24 mouse cellular contexts compared by ENCODE assay signal in the genomic region with DNA sequence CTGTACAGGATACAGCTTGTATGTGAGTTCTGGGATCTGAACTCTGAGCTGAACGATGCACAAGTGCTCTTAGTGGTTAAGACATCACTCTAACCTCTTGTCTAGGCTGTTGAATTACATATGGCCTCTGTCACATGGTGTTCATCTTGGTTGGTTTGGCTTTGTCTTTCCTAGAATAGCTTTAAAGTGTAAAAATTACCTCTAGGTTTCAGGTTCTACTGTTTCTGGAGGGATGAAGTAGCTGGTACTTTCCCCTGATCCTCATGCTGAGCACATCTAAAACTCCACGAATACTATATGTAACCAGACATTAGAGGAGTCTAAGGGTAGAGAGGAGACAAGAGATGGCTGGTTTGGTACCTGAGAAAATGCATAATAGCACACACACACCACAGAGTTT.
"Had no signal": no experiment of that assay in that cellular context is flagged by ENCODE, and none has a peak within 500 bp of the region (broad histone marks: within the 10 kb centered on the region; RNA-seq: fewer than 3 reads in every experiment).

No protein-coding gene starts in this region.

- H3K4me2 ChIP-seq: embryonic facial prominence, embryonic 12.5 days; embryonic facial prominence, embryonic 13.5 days; embryonic facial prominence, embryonic 15.5 days; forebrain, embryonic 12.5 days; forebrain, embryonic 13.5 days; forebrain, embryonic 15.5 days had no signal

- H3K27ac ChIP-seq: embryonic facial prominence, embryonic 10.5 days; embryonic facial prominence, embryonic 12.5 days; embryonic facial prominence, embryonic 13.5 days; embryonic facial prominence, embryonic 15.5 days; forebrain, embryonic 10.5 days; forebrain, embryonic 12.5 days; forebrain, embryonic 13.5 days; forebrain, embryonic 15.5 days; gastrocnemius, adult 2 months; heart, adult 2 months had no signal

- DNase-seq: cerebellum, adult 8-10 months; cerebellum, adult 9-10 months; cerebellum, adult 9-11 months; cerebellum, postnatal 36 days; embryo, embryonic 11 days; forebrain, postnatal 0 days; gastrocnemius, adult 2 months; gastrocnemius, postnatal 10 days; gastrocnemius, postnatal 14 days; gastrocnemius, postnatal 25 days; gastrocnemius, postnatal 36 days; heart, adult 18-20 months; heart, adult 2 months had no signal

- H3K4me3 ChIP-seq: embryonic facial prominence, embryonic 10.5 days; embryonic facial prominence, embryonic 12.5 days; embryonic facial prominence, embryonic 13.5 days; embryonic facial prominence, embryonic 15.5 days; erythroblast, embryonic 14.5 days; forebrain, embryonic 10.5 days; forebrain, embryonic 12.5 days; forebrain, embryonic 13.5 days; forebrain, embryonic 15.5 days; gastrocnemius, adult 2 months; heart, adult 2 months had no signal

- H3K27me3 ChIP-seq: embryonic facial prominence, embryonic 12.5 days; embryonic facial prominence, embryonic 13.5 days; embryonic facial prominence, embryonic 15.5 days; forebrain, embryonic 12.5 days; forebrain, embryonic 13.5 days; forebrain, embryonic 15.5 days had no signal

- ATAC-seq: forebrain, embryonic 13.5 days; forebrain, embryonic 14.5 days; forebrain, embryonic 15.5 days; forebrain, embryonic 16.5 days; forebrain, postnatal 0 days had no signal

- H3K9me3 ChIP-seq: embryonic facial prominence, embryonic 10.5 days; embryonic facial prominence, embryonic 12.5 days; embryonic facial prominence, embryonic 13.5 days; embryonic facial prominence, embryonic 15.5 days; forebrain, embryonic 10.5 days; forebrain, embryonic 12.5 days; forebrain, embryonic 15.5 days had no signal

- H3K4me1 ChIP-seq: embryonic facial prominence, embryonic 10.5 days; embryonic facial prominence, embryonic 12.5 days; embryonic facial prominence, embryonic 13.5 days; embryonic facial prominence, embryonic 15.5 days; forebrain, embryonic 10.5 days; forebrain, embryonic 12.5 days; forebrain, embryonic 13.5 days; forebrain, embryonic 15.5 days had no signal

- H3K36me3 ChIP-seq: embryonic facial prominence, embryonic 10.5 days; embryonic facial prominence, embryonic 12.5 days; embryonic facial prominence, embryonic 13.5 days; embryonic facial prominence, embryonic 15.5 days; forebrain, embryonic 10.5 days; forebrain, embryonic 12.5 days; forebrain, embryonic 15.5 days had no signal

- H3K9ac ChIP-seq: embryonic facial prominence, embryonic 12.5 days; embryonic facial prominence, embryonic 13.5 days; embryonic facial prominence, embryonic 15.5 days; forebrain, embryonic 12.5 days; forebrain, embryonic 13.5 days; forebrain, embryonic 15.5 days; forebrain, postnatal 0 days had no signal
